Mouse (Mus musculus): ENCODE data around the gene Cnbd2. TPM values are rescaled to one million over a fixed set of nuclear protein-coding genes. Genes with fewer than 3 reads are reported as not detected.

The Cnbd2 gene
- total RNA-seq, 2 experiments from 2014 or later, result 3.6 to 24.5 TPM

DNA sequence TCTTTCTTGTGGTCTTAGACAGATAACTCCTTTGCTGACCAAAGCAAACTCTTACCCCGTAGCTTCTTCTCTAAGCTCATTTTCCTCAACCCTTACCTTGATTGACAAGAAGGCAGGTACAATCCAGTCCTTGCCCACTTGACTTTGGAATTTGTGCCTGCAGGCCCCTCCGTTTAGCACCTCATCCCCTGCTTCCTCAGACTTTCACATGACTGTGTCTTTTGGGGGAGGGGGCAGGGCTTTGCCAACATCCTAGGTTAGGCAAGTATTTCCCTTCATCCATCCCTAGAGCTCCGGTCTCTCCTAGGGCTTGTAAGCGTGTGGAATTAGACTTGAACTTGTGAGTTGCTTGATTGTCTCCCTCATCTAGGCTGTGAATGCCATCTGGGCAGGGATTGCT is 111.6 kb downstream of the Cnbd2 start:
- no peak for ATAC-seq (ENCODE audit: poor library complexity, severe bottlenecking)

Other genes with a start within 250 kb of the Cnbd2 start
- 0.30 and 0.31 TPM in 2 replicates for gene Spag4, start 247.1 kb upstream of the Cnbd2 start, total RNA-seq (2015)
- gene Spag4, start 247.1 kb upstream of the Cnbd2 start, total RNA-seq (2017), result 0.07 and 2.1 TPM in 2 replicates
- 56.5 and 58.3 TPM in 2 replicates for gene Cpne1, start 200.3 kb upstream of the Cnbd2 start, total RNA-seq (2015)
- 30.2 and 31.1 TPM in 2 replicates for gene Cpne1, start 200.3 kb upstream of the Cnbd2 start, total RNA-seq (2017)
- 23.9 and 34.5 TPM in 2 replicates for gene Rbm12, start 200.3 kb upstream of the Cnbd2 start, total RNA-seq (2015)
- 31.8 and 39.9 TPM in 2 replicates for gene Rbm12, start 200.3 kb upstream of the Cnbd2 start, total RNA-seq (2017)
- 0.38 and 6.3 TPM in 2 replicates for gene Gm28036, start 185.2 kb upstream of the Cnbd2 start, total RNA-seq (2015)
- 25.2 and 25.8 TPM in 2 replicates for gene Gm28036, start 185.2 kb upstream of the Cnbd2 start, total RNA-seq (2017)
- gene Romo1, start 168.3 kb upstream of the Cnbd2 start, total RNA-seq (2015), result 53.8 and 63.6 TPM in 2 replicates
- 10.0 and 11.0 TPM in 2 replicates for gene Romo1, start 168.3 kb upstream of the Cnbd2 start, total RNA-seq (2017)
- gene Nfs1, start 168.1 kb upstream of the Cnbd2 start, total RNA-seq (2015), result 32.8 and 37.4 TPM in 2 replicates
- 21.3 and 22.0 TPM in 2 replicates for gene Nfs1, start 168.1 kb upstream of the Cnbd2 start, total RNA-seq (2017)
- 443 and 462 TPM in 2 replicates for gene Rbm39, start 132.1 kb upstream of the Cnbd2 start, total RNA-seq (2015)
- gene Rbm39, start 132.1 kb upstream of the Cnbd2 start, total RNA-seq (2017), result 508 and 552 TPM in 2 replicates
- 25.9 and 34.6 TPM in 2 replicates for gene Phf20, start 115.8 kb upstream of the Cnbd2 start, total RNA-seq (2015)
- gene Phf20, start 115.8 kb upstream of the Cnbd2 start, total RNA-seq (2017), result 27.1 and 55.5 TPM in 2 replicates
- 5.8 and 11.9 TPM in 2 replicates for gene Scand1, start 405 bp downstream of the Cnbd2 start, total RNA-seq (2015)
- gene Scand1, start 405 bp downstream of the Cnbd2 start, total RNA-seq (2017), result 8.7 and 11.8 TPM in 2 replicates
- gene Epb41l1, start 108.6 kb downstream of the Cnbd2 start, total RNA-seq (2015), result 0.71 and 0.98 TPM in 2 replicates
- 0.48 and 0.69 TPM in 2 replicates for gene Epb41l1, start 108.6 kb downstream of the Cnbd2 start, total RNA-seq (2017)
- 7.5 and 10.2 TPM in 2 replicates for gene Aar2, start 235.3 kb downstream of the Cnbd2 start, total RNA-seq (2015)
- 5.8 and 6.4 TPM in 2 replicates for gene Aar2, start 235.3 kb downstream of the Cnbd2 start, total RNA-seq (2017)